Mouse (Mus musculus) CH12.LX (cell line): Measurements from ENCODE around the gene Tnnt1. TPM values are rescaled to one million over a fixed set of nuclear protein-coding genes. Genes with fewer than 3 reads are reported as not detected.

Source experiments
- DNase-seq: peaks from one replicate; pipeline ENCODE4 v3.0.0-alpha.2; 2013; ENCODE audit errors: extremely low read depth
- H3K27ac ChIP-seq: 2 replicates; pipeline ENCODE4 v1.5.1; 2012; ENCODE audit warnings: low read depth, mild to moderate bottlenecking, control low read depth, moderate library complexity; ENCODE audit not compliant: insufficient read depth
- H3K27me3 ChIP-seq: replicated peaks from 2 replicates; pipeline ENCODE3; 2012; ENCODE audit warnings: inconsistent platforms
- H3K36me3 ChIP-seq, 2 experiments: replicated peaks in 1 of 2; 2 replicates each; pipeline versions ENCODE3 to v1.6.1; 2012; ENCODE audit warnings: inconsistent platforms in 1 of 2, low read length in 1 of 2, mild to moderate bottlenecking in 1 of 2, mixed read lengths in 1 of 2, moderate library complexity in 1 of 2; ENCODE audit not compliant: control insufficient read depth in 1 of 2, insufficient read depth in 1 of 2
- H3K4me1 ChIP-seq, 2 experiments: 2 replicates each; pipeline ENCODE4 v1.6.1; 2012; ENCODE audit warnings: inconsistent platforms in 1 of 2, moderate library complexity in 1 of 2; ENCODE audit not compliant: insufficient read depth in 2 of 2, control insufficient read depth in 1 of 2
- H3K4me2 ChIP-seq: 2 replicates; pipeline ENCODE4 v1.6.1; 2012; ENCODE audit warnings: low read depth, mild to moderate bottlenecking, control low read depth; ENCODE audit not compliant: poor library complexity, insufficient read depth, severe bottlenecking
- H3K4me3 ChIP-seq, 3 experiments: fragments of 150-350 bp in 1 of 3; sonication (generic) in 1 of 3; replicated peaks in 1 of 3; 2 replicates each; pipeline versions ENCODE3 to v1.5.1; 2011 to 2012; ENCODE audit warnings: low read depth in 2 of 3, low read length in 2 of 3, mild to moderate bottlenecking in 2 of 3, moderate library complexity in 2 of 3, control low read depth in 1 of 3, improper control_type of control experiment in 1 of 3, inconsistent platforms in 1 of 3, mixed read lengths in 1 of 3; ENCODE audit not compliant: poor library complexity in 1 of 3
- H3K79me2 ChIP-seq: replicated peaks from 2 replicates; pipeline ENCODE4 v1.6.1; 2012; ENCODE audit warnings: mild to moderate bottlenecking, moderate library complexity; ENCODE audit not compliant: control insufficient read depth, poor library complexity, insufficient read depth, severe bottlenecking; ENCODE audit errors: extremely low read depth
- H3K9ac ChIP-seq: 2 replicates; pipeline ENCODE4 v1.6.1; 2012; ENCODE audit warnings: low read depth, mild to moderate bottlenecking, control low read depth, moderate library complexity; ENCODE audit not compliant: insufficient read depth
- H3K9me3 ChIP-seq: replicated peaks from 2 replicates; pipeline ENCODE3; 2012; ENCODE audit warnings: low read length, inconsistent platforms, mixed read lengths
- CTCF ChIP-seq, 2 experiments: IDR thresholded peaks in 1 of 2; conservative IDR thresholded peaks in 1 of 2; 2 replicates each; pipeline ENCODE4 v1.5.1; 2011 to 2012; ENCODE audit warnings: low read depth in 2 of 2, low read length in 2 of 2, improper control_type of control experiment in 1 of 2, inconsistent platforms in 1 of 2, mild to moderate bottlenecking in 1 of 2, moderate library complexity in 1 of 2
- E2F4 ChIP-seq: IDR thresholded peaks from 2 replicates; pipeline ENCODE4 v1.6.1; 2011; ENCODE audit warnings: low read depth, low read length, improper control_type of control experiment; ENCODE audit not compliant: insufficient replicate concordance
- ETS1 ChIP-seq: conservative IDR thresholded peaks from 2 replicates; pipeline ENCODE4 v1.6.1; 2012; ENCODE audit warnings: low read depth, mild to moderate bottlenecking, inconsistent platforms, low read length, improper control_type of control experiment, moderate library complexity
- IRF4 ChIP-seq: IDR thresholded peaks from 2 replicates; pipeline ENCODE4 v1.6.1; 2014; ENCODE audit warnings: low read depth, mild to moderate bottlenecking, inconsistent platforms, low read length, improper control_type of control experiment
- JUN ChIP-seq: IDR thresholded peaks from 2 replicates; pipeline ENCODE4 v1.6.1; 2011; ENCODE audit warnings: low read depth, mild to moderate bottlenecking, low read length, improper control_type of control experiment, moderate library complexity; ENCODE audit not compliant: insufficient read depth
- JUND ChIP-seq: conservative IDR thresholded peaks from 2 replicates; pipeline ENCODE4 v1.6.1; 2011; ENCODE audit warnings: low read depth, low read length, improper control_type of control experiment
- KAT2A ChIP-seq: IDR thresholded peaks from 2 replicates; pipeline ENCODE4 v1.6.1; 2012; ENCODE audit warnings: low read length, improper control_type of control experiment, inconsistent platforms; ENCODE audit not compliant: insufficient replicate concordance
- MAFK ChIP-seq: IDR thresholded peaks from 2 replicates; pipeline ENCODE4 v1.6.1; 2011; ENCODE audit warnings: low read length, improper control_type of control experiment; ENCODE audit not compliant: insufficient replicate concordance
- MAZ ChIP-seq: IDR thresholded peaks from 2 replicates; pipeline ENCODE4 v1.6.1; 2012; ENCODE audit warnings: low read depth, mild to moderate bottlenecking, inconsistent platforms, low read length, improper control_type of control experiment, moderate library complexity
- MEF2A ChIP-seq: IDR thresholded peaks from 2 replicates; pipeline ENCODE4 v1.6.1; 2014; ENCODE audit warnings: low read depth, mild to moderate bottlenecking, inconsistent platforms, low read length, improper control_type of control experiment, borderline replicate concordance
- MXI1 ChIP-seq: IDR thresholded peaks from 2 replicates; pipeline ENCODE4 v1.6.1; 2011; ENCODE audit warnings: mild to moderate bottlenecking, low read depth, low read length, improper control_type of control experiment
- MYC ChIP-seq: IDR thresholded peaks from 2 replicates; pipeline ENCODE4 v1.6.1; 2011; ENCODE audit warnings: low read depth, mild to moderate bottlenecking, improper control_type of control experiment, low read length
- POLR2A ChIP-seq: IDR thresholded peaks from 2 replicates; pipeline ENCODE4 v1.6.1; 2011; ENCODE audit warnings: low read depth, mild to moderate bottlenecking, improper control_type of control experiment, low read length
- POLR2AphosphoS2 ChIP-seq: IDR thresholded peaks from 2 replicates; pipeline ENCODE4 v1.6.1; 2011; ENCODE audit warnings: low read depth, low read length, improper control_type of control experiment
- SMC3 ChIP-seq: IDR thresholded peaks from 2 replicates; pipeline ENCODE4 v1.6.1; 2011; ENCODE audit warnings: low read depth, low read length, improper control_type of control experiment
- TCF12 ChIP-seq: IDR thresholded peaks from 2 replicates; pipeline ENCODE4 v1.6.1; 2014; ENCODE audit warnings: low read depth, mild to moderate bottlenecking, inconsistent platforms, low read length, improper control_type of control experiment
- UBTF ChIP-seq: IDR thresholded peaks from 2 replicates; pipeline ENCODE4 v1.6.1; 2012; ENCODE audit warnings: low read depth, mild to moderate bottlenecking, inconsistent platforms, low read length, improper control_type of control experiment, moderate library complexity
- USF2 ChIP-seq: conservative IDR thresholded peaks from 2 replicates; pipeline ENCODE4 v1.6.1; 2011; ENCODE audit warnings: low read depth, low read length, improper control_type of control experiment
- ZMIZ1 ChIP-seq: IDR thresholded peaks from 2 replicates; pipeline ENCODE4 v1.6.1; 2012; ENCODE audit warnings: low read depth, mild to moderate bottlenecking, inconsistent platforms, low read length, improper control_type of control experiment
- dilution Hi-C: fragments of 300-500 bp; cut with MboI; formaldehyde crosslinking; loops from 2 replicates; pipeline ENCODE4 v1.14.3; 2020; ENCODE audit warnings: low sequenced_read_pairs; ENCODE audit not compliant: extremely low pct_unique_long_range_greater_than_20kb, extremely low pct_ligation_motif_present
- in situ Hi-C: fragments of 300-500 bp; cut with MboI; formaldehyde crosslinking; loops from 3 replicates; pipeline ENCODE4 v1.14.3; 2019; ENCODE audit warnings: low sequenced_read_pairs, low pct_ligation_motif_present, low pct_unique_long_range_greater_than_20kb, mixed read lengths
- polyA plus RNA-seq: library from polyadenylated mRNA; unstranded; fragments of >175 nt; gene quantifications from 2 replicates; pipeline ENCODE4 v1.2.1, GENCODE M21; 2012; ENCODE audit warnings: low read depth; ENCODE audit not compliant: insufficient read length
- total RNA-seq, 2 experiments: library from RNA; depleted of rRNA; stranded (reverse); fragments of 300-350 nt in 1 of 2; fragments of >200 nt in 1 of 2; gene quantifications; 2 replicates each; pipeline ENCODE4 v1.2.3; 2012 to 2014

Gene Tnnt1
- total and polyA plus RNA-seq, 3 experiments = 0.30 to 0.36 TPM; not detected in 1

- Histone ChIP-seq H3K27ac (no peak overlapping the region), H3K27me3 (no peaks in the 10 kb centered on the region), H3K9ac (no peak overlapping the region), H3K36me3 (no peaks in the 10 kb centered on the region), H3K4me1 (peaks cover 12 to 17% of the 10 kb centered on the region in 2 experiments; a peak in 3 of 4 replicates), H3K9me3 (no peaks in the 10 kb centered on the region), H3K79me2 (no peaks in the 10 kb centered on the region), H3K4me2 (no peak overlapping the region), H3K4me3 (no peak overlapping the region)
- dilution Hi-C loops (no loop called here), in situ Hi-C loops (loop anchor here (10.0 kb wide), 1 partner anchor 385 kb away; no protein-coding TSS in a partner anchor)
- TF ChIP-seq MAZ (no peak), CTCF (conservative IDR thresholded peaks at IDR 0.05 in 1 of 2, IDR thresholded peaks at IDR 0.05 in 1 of 2; ENCODE audit: low read depth in 2 of 2, low read length in 2 of 2) (peak; percentile 28 to 65; a peak in 3 of 4 replicates), SMC3 (peak; percentile 21; the same call in 1 of the 2 replicates), MAFK (no peak), MXI1 (no peak)
- peak; percentile 58 for DNase-seq
These were observed 6.1 kb downstream of the Tnnt1 start for GRCm38 (mm10) chr7:4509863-4510608.

- dilution Hi-C loops (no loop called here), in situ Hi-C loops (no loop called here)
- Histone ChIP-seq H3K9ac (no peak overlapping the region), H3K36me3 (no peaks in the 10 kb centered on the region), H3K4me1 (peaks cover 20 to 28% of the 10 kb centered on the region in 2 experiments), H3K4me3 (no peak overlapping the region), H3K4me2 (no peak overlapping the region), H3K9me3 (no peaks in the 10 kb centered on the region), H3K27me3 (no peaks in the 10 kb centered on the region), H3K27ac (no peak overlapping the region), H3K79me2 (no peaks in the 10 kb centered on the region)
- TF ChIP-seq JUND (no peak), SMC3 (no peak), JUN (no peak), UBTF (no peak), MYC (no peak), ZMIZ1 (no peak), E2F4 (no peak), IRF4 (no peak), CTCF (conservative IDR thresholded peaks at IDR 0.05 in 1 of 2, IDR thresholded peaks at IDR 0.05 in 1 of 2; ENCODE audit: low read depth in 2 of 2, low read length in 2 of 2) (no peak), TCF12 (no peak), POLR2AphosphoS2 (no peak), KAT2A (no peak), MEF2A (no peak), POLR2A (no peak), ETS1 (no peak), USF2 (no peak)
- no peak for DNase-seq
These were observed 7.5 kb downstream of the Tnnt1 start for GRCm38 (mm10) chr7:4508739-4509116.
